Mouse (Mus musculus) embryonic facial prominence, embryonic 11.5 days (tissue): ENCODE results near the gene Narfl. TPM values are rescaled to one million over a fixed set of nuclear protein-coding genes. Genes with fewer than 3 reads are reported as not detected.

Experiments
- ATAC-seq: fragments of 200-750 bp; cut with Nextera tagmentation; replicated peaks from 2 replicates; pipeline ENCODE4 v1.8.0; 2017; ENCODE audit warnings: low read depth; ENCODE audit not compliant: insufficient number of reproducible peaks, low FRiP score, low TSS enrichment
- DNase-seq: peaks from one replicate; pipeline ENCODE4 v3.0.0-alpha.2; 2015; ENCODE audit warnings: low spot score
- H3K27ac ChIP-seq: fragments of 300-500 bp; sonication (generic); replicated peaks from 2 replicates; pipeline ENCODE4 v1.5.1; 2014; ENCODE audit warnings: mild to moderate bottlenecking, low read depth, low read length, control low read depth
- H3K27me3 ChIP-seq: fragments of 300-500 bp; sonication (generic); 2 replicates; pipeline ENCODE4 v1.6.1; 2014; ENCODE audit warnings: mild to moderate bottlenecking, low read length, moderate library complexity, mixed read lengths; ENCODE audit not compliant: control insufficient read depth, insufficient read depth
- H3K36me3 ChIP-seq: fragments of 300-500 bp; sonication (generic); replicated peaks from 2 replicates; pipeline ENCODE4 v1.6.1; 2014; ENCODE audit warnings: low read depth, mild to moderate bottlenecking, low read length, moderate library complexity, mixed read lengths; ENCODE audit not compliant: control insufficient read depth, insufficient read depth
- H3K4me1 ChIP-seq: fragments of 300-500 bp; sonication (generic); 2 replicates; pipeline ENCODE4 v1.6.1; 2014; ENCODE audit warnings: low read length, mixed read lengths; ENCODE audit not compliant: control insufficient read depth, insufficient read depth
- H3K4me2 ChIP-seq: fragments of 300-500 bp; sonication (generic); 2 replicates; pipeline ENCODE4 v1.6.1; 2014; ENCODE audit warnings: low read depth, mild to moderate bottlenecking, control low read depth, low read length, moderate library complexity
- H3K4me3 ChIP-seq: fragments of 300-500 bp; sonication (generic); 2 replicates; pipeline ENCODE4 v1.5.1; 2014; ENCODE audit warnings: low read depth, low read length, control low read depth
- H3K9ac ChIP-seq: fragments of 300-500 bp; sonication (generic); replicated peaks from 2 replicates; pipeline ENCODE4 v1.6.1; 2014; ENCODE audit warnings: mild to moderate bottlenecking, control low read depth, low read length
- H3K9me3 ChIP-seq: fragments of 300-500 bp; sonication (generic); replicated peaks from 2 replicates; pipeline ENCODE4 v1.6.1; 2016; ENCODE audit warnings: mild to moderate bottlenecking, low read length, inconsistent platforms, mixed read lengths; ENCODE audit not compliant: control insufficient read depth
- WGBS: fragments of 180-500 bp; shearing (Covaris S2); extraction: QIAGEN DNeasy Blood & Tissue Kit; methylation state at CpG from one replicate; pipeline ENCODE4 v1.1.7; 2014; 5-methylcytosine and 5-hydroxymethylcytosine counted together
- polyA plus RNA-seq: library from polyadenylated mRNA; unstranded; fragments of >200 nt; fragmentation: Nextera tagmentation; extraction: Ambion mirVana; gene quantifications from 2 replicates; pipeline ENCODE4 v1.2.1, GENCODE M21; 2014

Gene Narfl
- polyA plus RNA-seq, 1 experiment from 2014 or later, result 23.8 TPM

DNA sequence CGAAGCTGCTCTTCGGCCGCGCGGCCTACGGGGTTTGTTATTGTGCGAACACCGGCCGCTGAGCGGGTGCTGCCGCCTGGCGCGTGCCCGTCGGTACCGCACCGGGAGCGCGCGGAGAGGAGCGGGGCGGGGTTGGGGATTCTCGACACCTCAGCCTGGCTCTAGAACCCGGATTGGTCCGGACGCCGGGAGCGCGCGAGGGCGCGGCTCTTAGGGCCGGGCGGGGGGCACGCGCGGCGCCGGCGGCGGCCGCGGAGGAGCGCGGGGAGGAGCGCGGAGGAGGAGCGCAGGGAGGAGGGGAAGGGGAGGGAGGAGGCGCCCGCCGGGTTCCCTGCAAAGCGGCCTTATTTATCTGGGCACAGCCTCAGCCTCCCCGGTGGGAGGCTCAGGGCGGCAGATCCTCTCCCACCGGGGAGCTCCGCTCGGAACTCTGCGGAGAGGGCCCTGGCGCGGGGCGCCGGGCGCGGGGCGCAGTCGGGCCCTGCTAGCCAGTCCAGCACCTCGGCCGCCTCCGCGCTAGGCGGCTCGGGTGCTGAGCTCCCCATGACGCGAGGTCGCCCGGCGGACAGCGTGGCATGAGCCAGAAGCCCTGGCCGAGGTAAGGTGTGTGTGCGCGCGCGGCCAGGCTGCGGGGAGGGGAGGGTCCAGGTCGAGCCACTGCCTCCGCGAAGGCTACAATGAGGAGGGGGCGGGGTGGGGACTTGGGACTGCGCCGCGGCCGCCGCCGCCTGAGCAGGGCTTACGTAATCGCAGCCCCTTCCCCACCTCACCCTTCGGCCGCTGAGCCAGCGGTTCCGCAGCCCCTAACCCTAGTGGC, 35.4 kb downstream of the Narfl start, which contains the start of gene Fbxl16:
Fbxl16 (plus strand) TSS at position 297 of the 817 bp plus-strand sequence.
- Histone ChIP-seq H3K27ac (peak within 1 kb of the TSS; percentile 41), H3K4me1 (no peaks in the 10 kb centered on the region; the same call in 1 of the 2 replicates), H3K27me3 (peaks cover 14% of the 10 kb centered on the region), H3K4me3 (peak within 1 kb of the TSS; percentile 71), H3K9ac (peak within 1 kb of the TSS; percentile 76), H3K9me3 (no peaks in the 10 kb centered on the region), H3K4me2 (peak within 1 kb of the TSS; percentile 97), H3K36me3 (no peaks in the 10 kb centered on the region)
- under 1% methylated on average over 76 of the region's 100 CpGs for WGBS
- ATAC-seq (peak; percentile 71), DNase-seq (peak; percentile 89)

DNA sequence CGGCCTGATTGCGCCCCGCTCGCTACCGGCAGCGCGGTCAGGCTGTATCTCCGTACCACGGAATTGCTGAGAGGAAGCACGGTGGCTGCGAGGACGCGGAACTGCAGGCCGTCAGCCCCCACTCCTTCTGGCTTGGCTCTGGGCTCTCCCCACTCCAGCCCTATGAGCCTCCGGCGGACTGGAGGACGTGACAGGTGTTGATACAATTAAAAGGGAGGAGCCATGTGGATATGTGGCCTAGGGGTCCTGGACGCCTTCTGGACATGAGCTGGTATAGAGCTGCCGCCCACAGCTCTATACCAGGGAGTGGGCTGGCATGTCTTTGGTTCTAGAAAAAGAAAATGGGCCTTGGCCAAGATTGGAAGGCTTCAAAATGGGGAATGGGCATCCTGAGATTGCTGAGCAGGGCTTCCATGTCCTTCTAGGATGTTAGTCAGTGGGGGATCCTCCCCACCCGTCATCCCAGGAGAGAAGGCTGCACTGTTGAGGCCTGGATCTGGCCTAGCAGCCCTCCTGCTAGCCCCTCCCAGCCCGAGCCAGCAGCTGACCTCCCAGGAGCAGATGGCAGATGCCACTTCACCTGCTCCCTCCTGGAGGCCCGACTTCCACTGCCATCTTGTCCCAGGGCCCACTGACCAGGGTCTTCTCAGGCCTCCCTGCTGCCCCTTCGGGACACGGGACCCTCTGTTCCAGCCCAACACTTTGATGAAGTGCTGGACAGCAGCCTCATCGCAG, 36.2 kb downstream of the Narfl start:
- peak overlapping the region; percentile 31; the same call in 1 of the 2 replicates for H3K27ac ChIP-seq
- peak overlapping the region; percentile 97 for H3K4me2 ChIP-seq
- peaks cover 14% of the 10 kb centered on the region for H3K27me3 ChIP-seq
- peak overlapping the region; percentile 76 for H3K9ac ChIP-seq
- DNase-seq (no peak), ATAC-seq (peak; percentile 46)
- H3K9me3 ChIP-seq, result no peaks in the 10 kb centered on the region
- H3K36me3 ChIP-seq, result no peaks in the 10 kb centered on the region
- H3K4me1 ChIP-seq, result no peaks in the 10 kb centered on the region; the same call in 1 of the 2 replicates
- WGBS, result 10% methylated on average over 24 of the region's 25 CpGs
- peak overlapping the region; percentile 71 for H3K4me3 ChIP-seq

DNA sequence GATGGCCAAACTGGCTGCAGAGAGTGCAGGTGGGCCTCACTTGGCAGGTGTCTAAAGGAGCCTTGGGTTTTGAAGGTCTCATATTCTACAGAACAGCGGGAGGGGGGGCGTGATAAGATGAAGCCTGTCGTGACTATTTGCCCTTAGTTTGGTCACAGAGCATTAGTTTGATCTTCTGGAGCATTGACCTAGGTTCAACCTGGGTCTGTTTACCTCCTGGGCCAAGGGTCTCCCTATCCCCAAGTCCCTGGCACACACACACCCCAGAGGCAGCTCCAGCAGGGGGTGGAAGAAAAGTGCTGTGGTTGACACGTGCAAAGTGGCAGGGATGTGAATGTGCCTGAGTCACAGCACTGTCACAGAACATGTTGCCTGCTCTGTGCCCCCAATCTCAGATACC, 37.3 kb downstream of the Narfl start:
- 74% methylated on average over 4 of the region's 4 CpGs for WGBS
- Histone ChIP-seq H3K9ac (no peak overlapping the region), H3K4me2 (no peak overlapping the region), H3K4me3 (no peak overlapping the region), H3K27me3 (peaks cover 14% of the 10 kb centered on the region), H3K9me3 (no peaks in the 10 kb centered on the region), H3K36me3 (no peaks in the 10 kb centered on the region), H3K4me1 (no peaks in the 10 kb centered on the region; the same call in 1 of the 2 replicates), H3K27ac (no peak overlapping the region)
- DNase-seq, result no peak
- ATAC-seq, result no peak

DNA sequence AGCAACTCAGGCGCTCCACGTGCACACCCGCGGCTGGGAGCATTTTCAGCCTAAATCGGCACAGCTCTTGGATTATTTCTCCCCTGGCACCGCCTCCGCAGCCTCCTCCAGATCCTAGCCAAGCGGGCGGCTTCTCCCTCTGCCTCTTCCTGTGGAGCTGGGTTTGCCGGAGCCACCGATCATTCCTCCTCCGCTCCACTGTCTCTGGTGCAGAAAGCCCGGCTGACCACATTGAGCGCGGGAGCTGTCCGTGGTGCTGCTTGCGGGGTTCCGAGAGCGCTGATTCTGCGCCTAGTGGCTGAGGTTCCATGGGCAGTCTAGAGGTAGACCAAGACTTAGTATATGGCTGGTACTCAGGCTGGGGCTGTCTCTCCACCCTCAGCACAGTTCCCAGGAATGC, 39.9 kb downstream of the Narfl start:
- ATAC-seq (no peak), DNase-seq (peak; percentile 93)
- Histone ChIP-seq H3K4me2 (no peak overlapping the region), H3K4me1 (no peaks in the 10 kb centered on the region; the same call in 1 of the 2 replicates), H3K4me3 (no peak overlapping the region), H3K27ac (no peak overlapping the region), H3K36me3 (no peaks in the 10 kb centered on the region), H3K9me3 (no peaks in the 10 kb centered on the region), H3K9ac (no peak overlapping the region), H3K27me3 (peaks cover 19% of the 10 kb centered on the region)
- WGBS, result 4% methylated on average over 20 of the region's 20 CpGs

DNA sequence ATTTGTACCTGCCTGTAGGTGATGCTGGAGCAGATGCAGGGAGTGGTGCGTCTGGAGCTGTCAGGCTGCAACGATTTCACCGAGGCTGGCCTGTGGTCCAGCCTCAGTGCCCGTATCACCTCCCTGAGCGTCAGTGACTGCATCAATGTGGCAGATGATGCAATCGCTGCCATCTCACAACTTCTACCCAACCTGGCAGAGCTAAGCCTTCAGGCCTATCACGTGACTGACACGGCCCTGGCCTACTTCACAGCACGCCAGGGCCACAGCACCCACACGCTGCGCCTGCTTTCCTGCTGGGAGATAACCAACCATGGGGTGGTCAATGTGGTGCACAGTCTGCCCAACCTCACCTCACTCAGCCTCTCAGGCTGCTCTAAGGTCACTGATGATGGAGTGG, 44.1 kb downstream of the Narfl start:
- DNase-seq (no peak), ATAC-seq (no peak)
- Histone ChIP-seq H3K27me3 (peaks cover 28% of the 10 kb centered on the region), H3K4me2 (no peak overlapping the region), H3K27ac (no peak overlapping the region), H3K4me3 (no peak overlapping the region), H3K9me3 (no peaks in the 10 kb centered on the region), H3K4me1 (no peaks in the 10 kb centered on the region), H3K9ac (no peak overlapping the region), H3K36me3 (no peaks in the 10 kb centered on the region)
- WGBS, result 83% methylated on average over 11 of the region's 11 CpGs

DNA sequence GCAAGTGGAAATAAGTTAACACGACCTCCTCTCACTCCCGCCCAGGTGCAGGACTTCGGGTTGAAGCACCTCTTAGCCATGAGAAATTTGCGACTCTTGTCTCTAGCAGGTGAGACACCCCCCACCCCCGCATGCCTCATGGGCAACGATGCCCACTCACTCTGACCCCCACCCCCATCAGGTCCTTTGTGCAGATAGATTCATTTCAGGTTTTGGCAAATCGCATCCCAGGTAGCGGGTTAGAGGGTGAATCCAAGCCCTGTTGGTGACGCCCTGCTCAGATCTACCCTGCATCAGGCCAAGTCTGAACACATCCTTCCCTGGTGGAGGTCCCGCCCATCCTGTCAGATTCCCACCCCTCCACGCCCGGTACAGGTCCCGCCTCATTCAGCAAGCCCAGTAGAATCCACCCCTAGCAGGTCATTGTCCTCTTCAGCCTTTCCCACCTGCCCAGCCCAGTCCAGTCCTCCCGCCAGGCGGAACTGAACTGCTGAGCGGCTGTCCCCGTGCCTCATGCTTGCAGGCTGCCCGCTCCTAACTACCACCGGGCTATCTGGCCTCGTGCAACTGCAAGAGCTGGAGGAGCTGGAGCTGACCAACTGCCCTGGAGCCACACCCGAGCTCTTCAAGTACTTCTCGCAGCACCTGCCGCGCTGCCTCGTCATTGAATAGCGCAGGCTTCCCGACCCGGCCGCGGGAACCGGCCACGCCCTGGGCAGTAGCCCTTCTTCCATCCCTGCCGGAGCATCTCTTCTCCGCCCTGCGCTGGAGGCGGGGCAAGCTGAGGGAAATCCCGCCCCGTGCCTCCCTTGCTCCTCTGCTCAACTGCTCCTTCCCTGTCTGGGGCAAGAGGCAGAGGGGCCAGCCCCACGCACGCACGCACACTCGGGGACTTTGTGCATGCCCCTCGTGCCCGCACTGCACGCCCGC, 45.5 kb downstream of the Narfl start:
- 7% methylated on average over 46 of the region's 46 CpGs for WGBS
- H3K9me3 ChIP-seq, result no peaks in the 10 kb centered on the region
- ATAC-seq (no peak), DNase-seq (no peak)
- no peak overlapping the region for H3K27ac ChIP-seq
- peaks cover 28% of the 10 kb centered on the region for H3K27me3 ChIP-seq
- peak overlapping the region; percentile 18 for H3K4me3 ChIP-seq
- H3K4me1 ChIP-seq, result peaks cover 2% of the 10 kb centered on the region
- no peak overlapping the region; the same call in 1 of the 2 replicates for H3K9ac ChIP-seq
- H3K36me3 ChIP-seq, result no peaks in the 10 kb centered on the region
- H3K4me2 ChIP-seq, result peak overlapping the region; percentile 16

DNA sequence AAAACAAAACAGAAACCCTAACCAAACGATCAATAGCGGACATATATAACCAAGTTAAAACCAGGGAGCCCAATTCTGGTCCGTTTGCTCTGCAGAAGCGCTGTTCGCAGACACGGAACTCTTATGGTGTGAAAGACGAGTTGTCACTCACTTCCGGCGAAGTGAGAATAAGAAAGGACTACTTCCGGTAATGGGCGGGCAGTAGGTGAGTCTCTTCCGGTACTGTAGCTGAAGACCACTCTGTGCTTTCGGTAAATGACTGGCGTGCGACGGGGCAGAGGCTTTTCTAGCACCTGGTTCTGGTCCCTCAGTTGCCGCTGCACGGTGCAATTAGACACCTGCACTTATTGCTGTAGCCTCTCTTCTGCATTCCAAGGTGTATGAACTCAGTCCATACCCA, 49.9 kb downstream of the Narfl start, which contains the start of gene Wdr24:
Wdr24 (plus strand) TSS at position 176 of the 400 bp plus-strand sequence.
- Histone ChIP-seq H3K27ac (no peak within 1 kb of the TSS), H3K4me3 (peak within 1 kb of the TSS; percentile 58), H3K4me1 (peaks cover 9% of the 10 kb centered on the region), H3K27me3 (peaks cover 19% of the 10 kb centered on the region), H3K9me3 (no peaks in the 10 kb centered on the region), H3K36me3 (no peaks in the 10 kb centered on the region; the same call in 1 of the 2 replicates), H3K4me2 (peak within 1 kb of the TSS; percentile 93), H3K9ac (peak within 1 kb of the TSS; percentile 75)
- under 1% methylated on average over 18 of the region's 18 CpGs for WGBS
- ATAC-seq, result 0 out of 2 replicates have a peak, but pooled peaks have one; percentile 25
- DNase-seq, result peak; percentile 91
